Mouse (Mus musculus) lung, postnatal 0 days (tissue): ENCODE data around the gene Garem2. TPM values are rescaled to one million over a fixed set of nuclear protein-coding genes. Genes with fewer than 3 reads are reported as not detected.

Experiments used
- ATAC-seq: fragments of 200-750 bp; cut with Nextera tagmentation; 2 replicates; pipeline ENCODE4 v1.8.0; 2017; ENCODE audit warnings: moderate library complexity
- DNase-seq: peaks from one replicate; pipeline ENCODE4 v3.0.0-alpha.2; 2016; ENCODE audit warnings: low spot score
- H3K27ac ChIP-seq: fragments of 300-500 bp; sonication (generic); 2 replicates; pipeline ENCODE4 v1.5.1; 2014; ENCODE audit warnings: antibody characterized with exemption, mild to moderate bottlenecking, low read length, mixed read lengths
- H3K27me3 ChIP-seq: fragments of 300-500 bp; sonication (generic); replicated peaks from 2 replicates; pipeline ENCODE4 v1.6.1; 2014; ENCODE audit warnings: low read length, mixed read lengths; ENCODE audit not compliant: insufficient read depth
- H3K36me3 ChIP-seq: fragments of 300-500 bp; sonication (generic); 2 replicates; pipeline ENCODE4 v1.6.1; 2014; ENCODE audit warnings: low read length, mixed read lengths; ENCODE audit not compliant: insufficient read depth
- H3K4me1 ChIP-seq: fragments of 300-500 bp; sonication (generic); 2 replicates; pipeline ENCODE4 v1.6.1; 2014; ENCODE audit warnings: antibody characterized with exemption, low read depth, low read length, mixed read lengths; ENCODE audit not compliant: insufficient read depth
- H3K4me2 ChIP-seq: fragments of 300-500 bp; sonication (generic); replicated peaks from 2 replicates; pipeline ENCODE4 v1.6.1; 2014; ENCODE audit warnings: low read depth, mild to moderate bottlenecking, low read length, moderate library complexity, mixed read lengths
- H3K4me3 ChIP-seq: fragments of 300-500 bp; sonication (generic); 2 replicates; pipeline ENCODE4 v1.5.1; 2014; ENCODE audit warnings: low read depth, low read length
- H3K9ac ChIP-seq: fragments of 300-500 bp; sonication (generic); replicated peaks from 2 replicates; pipeline ENCODE4 v1.6.1; 2014; ENCODE audit warnings: low read depth, mild to moderate bottlenecking
- H3K9me3 ChIP-seq: fragments of 300-500 bp; sonication (generic); 2 replicates; pipeline ENCODE4 v1.6.1; 2016; ENCODE audit warnings: low read length, mixed read lengths
- CTCF ChIP-seq: IDR thresholded peaks from 2 replicates; pipeline ENCODE4 v1.5.1; 2016; ENCODE audit warnings: antibody characterized with exemption, mild to moderate bottlenecking
- EP300 ChIP-seq: IDR thresholded peaks from 2 replicates; pipeline ENCODE4 v1.6.1; 2016; ENCODE audit warnings: antibody characterized with exemption, mild to moderate bottlenecking, control low read depth
- WGBS: fragments of 180-500 bp; shearing (Covaris S2); extraction: QIAGEN DNeasy Blood & Tissue Kit; methylation state at CpG from one replicate; pipeline ENCODE4 v1.1.7; 2014; 5-methylcytosine and 5-hydroxymethylcytosine counted together
- polyA plus RNA-seq: library from polyadenylated mRNA; unstranded; fragments of >200 nt; fragmentation: Nextera tagmentation; extraction: Ambion mirVana; gene quantifications from 2 replicates; pipeline ENCODE4 v1.2.1, GENCODE M21; 2015

The Garem2 gene
- polyA plus RNA-seq, 1 experiment from 2014 or later: 0.04 TPM

DNA sequence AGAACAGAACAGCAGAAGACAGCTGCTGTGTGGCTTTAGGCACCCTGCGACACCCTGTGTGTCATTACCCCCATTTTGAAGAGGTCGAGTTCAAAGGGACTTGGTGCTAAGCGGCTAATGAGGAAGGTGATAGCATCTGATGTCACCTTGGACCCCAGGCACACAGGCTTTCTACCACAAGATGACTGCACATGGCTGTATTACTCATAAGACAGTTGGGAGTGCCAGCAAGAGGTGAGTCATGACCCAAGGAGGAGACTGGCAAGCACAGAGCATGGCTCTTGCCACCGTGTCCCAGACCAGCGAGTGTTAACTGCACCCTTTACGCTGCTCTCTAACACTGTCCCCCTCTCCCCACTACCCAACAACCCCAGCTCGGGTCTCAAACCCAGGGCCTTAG is 21.8 kb downstream of the Garem2 start:
- H3K4me3 ChIP-seq: no peak overlapping the region
- no peak overlapping the region for H3K4me2 ChIP-seq
- 86% methylated on average over 7 of the region's 7 CpGs for WGBS
- H3K27me3 ChIP-seq: no peaks in the 10 kb centered on the region
- H3K27ac ChIP-seq: no peak overlapping the region
- no peak for TF ChIP-seq CTCF
- TF ChIP-seq EP300: no peak
- ATAC-seq (no peak), DNase-seq (no peak)
- H3K36me3 ChIP-seq: peaks cover 62% of the 10 kb centered on the region
- no peaks in the 10 kb centered on the region for H3K4me1 ChIP-seq
- H3K9ac ChIP-seq: no peak overlapping the region
- H3K9me3 ChIP-seq: no peaks in the 10 kb centered on the region

DNA sequence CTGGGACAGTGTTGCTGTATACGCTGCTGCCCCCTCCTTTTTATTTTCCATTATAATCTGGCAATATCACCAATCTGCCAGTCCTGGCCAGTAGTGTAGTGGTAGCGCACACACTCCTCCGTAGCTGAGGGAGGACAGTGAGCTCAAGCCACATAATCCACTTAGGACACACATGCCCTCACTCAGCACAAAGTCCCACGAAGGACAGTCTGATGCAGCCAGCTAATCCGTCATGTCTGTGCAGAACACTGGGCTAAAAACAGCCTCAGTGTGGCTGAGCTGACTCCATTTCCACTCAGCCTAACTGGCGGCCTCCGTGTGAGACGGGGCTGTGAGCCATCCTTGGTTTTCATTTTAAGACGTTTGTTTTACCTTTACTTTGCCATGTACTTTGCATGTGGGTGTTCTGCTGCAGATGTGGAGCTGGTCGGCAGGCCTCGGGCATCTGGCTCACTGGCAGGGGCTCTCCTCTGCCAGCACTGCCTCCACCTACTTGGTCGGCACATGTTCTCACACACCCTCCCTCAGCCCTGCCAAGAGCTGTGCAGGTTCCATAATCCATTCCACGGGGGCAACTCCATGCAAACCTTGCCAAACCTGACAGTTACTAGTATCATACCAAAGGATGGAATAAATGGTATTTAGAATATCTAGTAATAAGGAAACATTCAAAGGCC is 23.1 kb downstream of the Garem2 start:
- Histone ChIP-seq H3K9ac (no peak overlapping the region), H3K27ac (no peak overlapping the region), H3K4me2 (no peak overlapping the region), H3K27me3 (no peaks in the 10 kb centered on the region), H3K4me1 (no peaks in the 10 kb centered on the region), H3K9me3 (no peaks in the 10 kb centered on the region), H3K36me3 (peaks cover 55% of the 10 kb centered on the region), H3K4me3 (no peak overlapping the region)
- no peak for DNase-seq
- WGBS: 90% methylated on average over 13 of the region's 13 CpGs
- ATAC-seq: no peak
- no peak for TF ChIP-seq EP300
- TF ChIP-seq CTCF: no peak

DNA sequence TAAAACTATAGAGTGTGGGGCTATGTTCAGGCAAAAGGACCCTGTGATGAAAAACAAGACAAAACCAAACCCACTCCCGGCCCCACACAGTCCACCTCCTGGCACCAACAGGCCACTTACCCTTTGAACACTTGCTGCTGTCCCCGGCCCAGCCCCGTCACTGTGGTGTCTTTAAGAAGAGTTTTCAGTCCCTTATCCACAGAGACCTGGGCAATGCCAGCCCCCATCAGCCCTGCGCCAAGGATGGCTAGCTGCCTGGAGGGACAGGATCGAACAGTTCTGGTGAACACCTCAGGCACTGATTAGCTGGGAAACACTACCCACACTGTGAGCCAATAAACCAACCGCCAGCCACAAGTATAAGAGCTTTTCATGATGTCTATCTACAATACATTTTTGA is 23.7 kb downstream of the Garem2 start:
- DNase-seq: no peak
- Histone ChIP-seq H3K36me3 (peaks cover 54% of the 10 kb centered on the region), H3K9ac (no peak overlapping the region), H3K4me1 (no peaks in the 10 kb centered on the region), H3K9me3 (no peaks in the 10 kb centered on the region), H3K4me2 (no peak overlapping the region), H3K4me3 (no peak overlapping the region), H3K27me3 (no peaks in the 10 kb centered on the region), H3K27ac (no peak overlapping the region)
- ATAC-seq: no peak
- no peak for TF ChIP-seq EP300
- TF ChIP-seq CTCF: no peak
- 97% methylated on average over 6 of the region's 6 CpGs for WGBS

DNA sequence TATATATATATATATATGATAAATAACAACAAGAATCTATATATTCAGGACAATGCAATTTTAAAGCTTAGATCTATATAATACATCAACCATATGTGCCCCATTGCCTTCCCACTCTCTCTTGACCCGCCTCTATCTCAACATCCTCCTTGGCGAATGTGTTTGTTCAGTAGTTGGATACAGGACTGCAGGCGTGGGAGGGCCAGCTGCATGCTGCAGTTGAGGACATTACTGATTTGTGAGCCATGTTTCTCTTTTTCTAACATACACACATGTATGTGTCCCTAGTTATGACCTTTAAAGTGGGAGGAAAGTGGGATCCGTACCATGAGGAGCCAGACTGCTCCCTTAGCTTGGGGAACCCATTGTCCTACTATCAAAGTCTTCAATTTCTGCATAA is 26.3 kb downstream of the Garem2 start:
- no peak overlapping the region for H3K4me2 ChIP-seq
- no peak overlapping the region for H3K9ac ChIP-seq
- H3K27ac ChIP-seq: no peak overlapping the region
- H3K4me3 ChIP-seq: no peak overlapping the region
- H3K4me1 ChIP-seq: no peaks in the 10 kb centered on the region
- peaks cover 45% of the 10 kb centered on the region for H3K36me3 ChIP-seq
- no peaks in the 10 kb centered on the region for H3K9me3 ChIP-seq
- DNase-seq: no peak
- TF ChIP-seq CTCF (no peak), EP300 (no peak)
- no peaks in the 10 kb centered on the region for H3K27me3 ChIP-seq
- no peak for ATAC-seq
- 87% methylated on average over 4 of the region's 4 CpGs for WGBS

DNA sequence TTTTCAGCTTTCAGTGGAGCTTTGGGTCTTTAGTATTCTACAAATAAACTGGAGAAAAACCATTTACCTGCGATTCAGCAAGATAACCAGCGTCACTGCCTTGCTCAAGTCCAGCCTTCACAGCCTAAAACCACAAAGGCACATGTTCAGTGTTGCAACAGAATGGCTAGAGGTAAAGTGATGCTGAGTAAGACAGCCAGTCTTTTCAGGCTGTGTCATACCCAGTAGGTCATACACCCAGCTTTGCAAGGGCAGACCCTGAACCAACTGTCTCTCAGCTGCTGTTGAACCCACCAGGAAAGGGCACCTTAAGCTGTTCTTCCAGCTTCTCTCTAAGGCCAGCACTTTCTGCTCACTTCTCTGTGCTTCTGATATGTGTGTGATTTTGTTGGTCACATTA is 27.2 kb downstream of the Garem2 start:
- peaks cover 49% of the 10 kb centered on the region for H3K36me3 ChIP-seq
- H3K27ac ChIP-seq: no peak overlapping the region
- ATAC-seq: no peak
- no peak for TF ChIP-seq CTCF
- H3K9ac ChIP-seq: no peak overlapping the region
- no peaks in the 10 kb centered on the region for H3K9me3 ChIP-seq
- no peaks in the 10 kb centered on the region for H3K27me3 ChIP-seq
- H3K4me2 ChIP-seq: no peak overlapping the region
- H3K4me3 ChIP-seq: no peak overlapping the region
- no peaks in the 10 kb centered on the region for H3K4me1 ChIP-seq
- 93% methylated on average over 2 of the region's 2 CpGs for WGBS
- DNase-seq: no peak

DNA sequence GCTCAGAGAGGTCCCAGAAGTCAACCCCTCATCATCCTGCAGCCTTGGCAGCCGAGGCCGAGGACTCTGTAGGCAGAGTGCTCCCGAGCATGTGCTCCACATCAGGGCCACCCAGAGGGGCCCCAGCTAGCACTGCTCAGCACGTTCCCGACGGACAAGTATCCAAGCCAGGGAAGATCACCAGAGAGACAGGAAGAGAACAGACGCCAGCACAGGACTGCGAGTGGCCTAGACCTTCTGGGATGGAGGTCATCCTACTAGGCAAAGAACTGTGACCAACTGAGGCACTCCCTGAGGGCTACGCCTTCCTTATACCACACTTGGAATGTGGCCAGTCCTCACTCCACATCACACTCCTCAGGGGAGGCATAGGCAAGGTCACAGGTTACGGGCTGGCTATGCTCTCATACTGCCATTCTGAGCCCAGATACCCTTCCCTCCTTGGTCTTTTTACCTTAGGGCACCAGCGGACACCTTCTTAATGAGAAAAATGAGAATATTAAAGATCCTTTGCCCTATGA is 30.8 kb downstream of the Garem2 start:
- H3K27ac ChIP-seq: no peak overlapping the region
- no peaks in the 10 kb centered on the region for H3K27me3 ChIP-seq
- no peaks in the 10 kb centered on the region for H3K4me1 ChIP-seq
- H3K4me3 ChIP-seq: no peak overlapping the region
- H3K9me3 ChIP-seq: no peaks in the 10 kb centered on the region
- ATAC-seq: no peak
- no peak overlapping the region for H3K9ac ChIP-seq
- DNase-seq: no peak
- H3K36me3 ChIP-seq: peaks cover 39% of the 10 kb centered on the region
- 85% methylated on average over 11 of the region's 11 CpGs for WGBS
- TF ChIP-seq CTCF: no peak
- TF ChIP-seq EP300: no peak
- no peak overlapping the region for H3K4me2 ChIP-seq
